10 mouse cellular contexts compared by ENCODE assay signal in the genomic region with DNA sequence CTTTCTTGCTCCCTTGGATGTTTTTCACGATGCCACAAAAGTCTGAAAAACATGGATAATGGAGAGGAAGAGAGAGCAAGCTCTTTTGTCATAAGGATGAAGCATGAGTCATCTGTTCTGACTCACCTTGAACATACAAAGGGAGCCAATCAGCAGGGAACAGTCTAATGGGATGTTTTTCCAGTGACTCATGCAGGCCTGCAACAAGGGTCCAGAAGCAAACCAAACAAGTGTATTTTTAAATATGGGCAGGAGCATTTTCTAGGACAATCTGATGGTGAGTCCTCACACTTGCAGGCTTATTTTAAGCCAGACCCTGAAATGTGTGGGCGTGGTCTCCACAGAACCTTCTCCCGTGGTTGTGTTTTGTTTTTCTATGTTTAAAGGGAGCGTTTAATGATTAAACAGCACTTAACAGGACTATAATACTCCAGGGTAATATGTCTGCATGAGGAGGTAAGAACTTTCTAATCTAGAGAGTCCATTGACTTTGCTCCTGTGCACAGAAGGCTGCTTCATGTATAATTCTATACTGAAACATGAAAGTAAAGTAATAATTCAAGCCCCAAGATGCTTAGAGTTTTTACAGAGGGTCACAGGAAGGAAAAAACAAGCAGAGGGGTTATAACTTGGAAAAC.
DNase-seq lines count a peak whose midpoint lies in the region; ATAC-seq and TF ChIP-seq lines count a peak whose summit lies in the region.
"Had no signal": no experiment of that assay in that cellular context is flagged by ENCODE, and none has a peak within 500 bp of the region (broad histone marks: within the 10 kb centered on the region; RNA-seq: fewer than 3 reads in every experiment).

No protein-coding gene starts in this region.

- no peaks in the 10 kb centered on the region for H3K27me3 ChIP-seq in intestine, embryonic 15.5 days (replicated peaks)
- H3K27me3 ChIP-seq in myocyte (ENCODE audit: control insufficient read depth, insufficient read depth, insufficient read length) = no peaks in the 10 kb centered on the region
- H3K27me3 ChIP-seq: embryonic facial prominence, embryonic 12.5 days; limb, embryonic 15.5 days had no signal

- H3ac ChIP-seq in myocyte (ENCODE audit: control insufficient read depth, insufficient read length) = no peak overlapping the region

- ATAC-seq in intestine, embryonic 15.5 days = peak; percentile 96
- ATAC-seq in megakaryocyte progenitor cell, adult 5-6 weeks (replicated peaks; ENCODE audit: poor library complexity) = no peak

- H3K4me1 ChIP-seq in intestine, embryonic 15.5 days (replicated peaks) = no peaks in the 10 kb centered on the region
- H3K4me1 ChIP-seq: embryonic facial prominence, embryonic 12.5 days; limb, embryonic 15.5 days had no signal

- no peak overlapping the region for H3K9ac ChIP-seq in intestine, embryonic 15.5 days
- H3K9ac ChIP-seq: embryonic facial prominence, embryonic 12.5 days; limb, embryonic 15.5 days had no signal

- WGBS in intestine, embryonic 15.5 days = 54% methylated on average over 4 of the region's 4 CpGs

- DNase-seq in kidney, adult 11 months = peak; percentile 7
- DNase-seq in kidney, postnatal 10 days = no peak
- peak; percentile 8 for DNase-seq in adipocyte (ENCODE audit: low spot score)
- DNase-seq in thymus, postnatal 4 days = no peak
- no peak for DNase-seq in spleen, postnatal 4 days (ENCODE audit: low spot score in 2 of 2)

- H3K27ac ChIP-seq in intestine, embryonic 15.5 days = no peak overlapping the region
- H3K27ac ChIP-seq: embryonic facial prominence, embryonic 12.5 days; limb, embryonic 15.5 days had no signal

- no peak for TF ChIP-seq POLR2A in myocyte (IDR thresholded peaks at IDR 0.05; ENCODE audit: insufficient read length, low read depth)

- no peak overlapping the region for H3K4me2 ChIP-seq in intestine, embryonic 15.5 days (replicated peaks)
- peak overlapping the region; percentile 44 for H3K4me2 ChIP-seq in myocyte (ENCODE audit: low read depth)
- H3K4me2 ChIP-seq: embryonic facial prominence, embryonic 12.5 days; limb, embryonic 15.5 days had no signal

- H3K36me3 ChIP-seq in intestine, embryonic 15.5 days = no peaks in the 10 kb centered on the region
- no peaks in the 10 kb centered on the region for H3K36me3 ChIP-seq in myocyte (ENCODE audit: control insufficient read depth, insufficient read depth)
- H3K36me3 ChIP-seq: embryonic facial prominence, embryonic 12.5 days; limb, embryonic 15.5 days had no signal

- no peaks in the 10 kb centered on the region for H3K9me3 ChIP-seq in intestine, embryonic 15.5 days
- H3K9me3 ChIP-seq: embryonic facial prominence, embryonic 12.5 days; limb, embryonic 15.5 days had no signal

- no peaks in the 10 kb centered on the region for H3K79me2 ChIP-seq in myocyte (ENCODE audit: control insufficient read depth, insufficient read depth)

- H3K4me3 ChIP-seq in intestine, embryonic 15.5 days (replicated peaks) = no peak overlapping the region
- H3K4me3 ChIP-seq in myocyte = no peak overlapping the region
- H3K4me3 ChIP-seq: embryonic facial prominence, embryonic 12.5 days; limb, embryonic 15.5 days had no signal

TF ChIP-seq in myocyte, 11 proteins besides CTCF, POLR2A, EP300 and RAD21:
- TF ChIP-seq E2F4 (IDR thresholded peaks at IDR 0.05; ENCODE audit: insufficient read depth) = no peak
- TF ChIP-seq POLR2AphosphoS2 (IDR thresholded peaks at IDR 0.05; ENCODE audit: insufficient read length, low read depth) = no peak
- no peak for TF ChIP-seq REST (IDR thresholded peaks at IDR 0.05; ENCODE audit: insufficient read depth, insufficient read length)
- TF ChIP-seq MYOD1 (IDR thresholded peaks at IDR 0.05; ENCODE audit: control insufficient read depth in 1 of 3, insufficient read length in 2 of 3, low read depth in 2 of 3) = no peak
- no peak for TF ChIP-seq TCF3 (IDR thresholded peaks at IDR 0.05; ENCODE audit: insufficient read length, low read depth)
- TF ChIP-seq CEBPB (IDR thresholded peaks at IDR 0.05; ENCODE audit: insufficient read depth, poor library complexity, severe bottlenecking) = no peak; the same call in 1 of the 2 replicates
- no peak for TF ChIP-seq TCF12 (IDR thresholded peaks at IDR 0.05; ENCODE audit: insufficient read depth, poor library complexity, severe bottlenecking)
- TF ChIP-seq SRF (IDR thresholded peaks at IDR 0.05; ENCODE audit: control insufficient read depth, insufficient read length, low read depth) = no peak
- no peak for TF ChIP-seq USF1 (IDR thresholded peaks at IDR 0.05; ENCODE audit: low read depth)
- TF ChIP-seq MYOG (IDR thresholded peaks at IDR 0.05; ENCODE audit: control insufficient read depth in 1 of 3, insufficient read depth in 1 of 3, insufficient read length in 2 of 3, low read depth in 2 of 3) = no peak
- no peak for TF ChIP-seq MAX (IDR thresholded peaks at IDR 0.05; ENCODE audit: low read depth)
TF ChIP-seq in myocyte: peak in this region for 0.

Comparison
In these comparisons a context has a peak if more than half of its experiments do, and no peak if none do; other contexts are left out.
1. DNase-seq: peak in kidney, adult 11 months (single experiment) and adipocyte (single experiment); none in kidney, postnatal 10 days (single experiment), thymus, postnatal 4 days (single experiment) and spleen, postnatal 4 days (0 of 2).